ENCODE assay signal across 8 mouse cellular contexts in the genomic region with DNA sequence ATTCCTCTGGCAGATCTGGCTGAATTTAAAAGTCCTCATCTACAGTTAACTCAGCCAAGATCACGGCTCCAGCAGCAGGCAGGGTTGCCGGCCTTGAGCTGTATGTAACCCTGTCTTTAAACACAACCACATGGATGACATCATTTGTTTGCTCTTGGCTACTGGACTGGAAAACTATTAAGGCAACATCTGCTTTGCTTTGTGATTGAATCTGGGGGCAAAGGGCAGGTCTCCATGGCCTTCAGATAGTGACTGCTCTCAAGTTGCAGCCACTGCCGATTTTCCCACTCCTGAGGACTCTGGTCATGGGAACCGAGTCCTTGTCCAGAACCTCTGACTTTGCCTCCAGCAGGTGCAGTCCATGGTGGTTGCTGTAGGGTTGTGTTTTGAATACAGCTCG. TPM values are rescaled to one million over a fixed set of nuclear protein-coding genes. Genes with fewer than 3 reads are reported as not detected.
DNase-seq lines count a peak whose midpoint lies in the region; ATAC-seq and TF ChIP-seq lines count a peak whose summit lies in the region.

No protein-coding gene starts in this region.

- H3K27ac ChIP-seq in liver, embryonic 12.5 days: peak overlapping the region; percentile 2; the same call in 1 of the 2 replicates
- H3K27ac ChIP-seq in forebrain, embryonic 10.5 days: no peak overlapping the region
- H3K27ac ChIP-seq in forebrain, embryonic 13.5 days: no peak overlapping the region
- H3K27ac ChIP-seq in hindbrain, postnatal 0 days: no peak overlapping the region

- peak; percentile 42 for DNase-seq in adrenal gland, postnatal 10 days
- peak; percentile 27 to 33 for DNase-seq in heart, postnatal 14 days
- no peak for DNase-seq in forebrain, embryonic 10.5 days (ENCODE audit: extremely low spot score, low spot score)
- no peak for DNase-seq in cerebellum, adult 8-10 months
- no peak for DNase-seq in hindbrain, postnatal 0 days (ENCODE audit: low spot score)

- H3K36me3 ChIP-seq in C2C12 (ENCODE audit: control insufficient read depth, insufficient read depth): no peaks in the 10 kb centered on the region
- H3K36me3 ChIP-seq in liver, embryonic 12.5 days: no peaks in the 10 kb centered on the region
- no peaks in the 10 kb centered on the region for H3K36me3 ChIP-seq in forebrain, embryonic 10.5 days (replicated peaks)
- no peaks in the 10 kb centered on the region for H3K36me3 ChIP-seq in forebrain, embryonic 13.5 days (ENCODE audit: poor library complexity, severe bottlenecking)
- no peaks in the 10 kb centered on the region for H3K36me3 ChIP-seq in hindbrain, postnatal 0 days (ENCODE audit: insufficient read depth, low read length)

- intact Hi-C loops in heart, postnatal 14 days (cut with DNase I): no loop called here

- no peaks in the 10 kb centered on the region for H3K4me1 ChIP-seq in liver, embryonic 12.5 days
- H3K4me1 ChIP-seq in forebrain, embryonic 10.5 days: peaks cover 15% of the 10 kb centered on the region
- no peaks in the 10 kb centered on the region for H3K4me1 ChIP-seq in forebrain, embryonic 13.5 days
- no peaks in the 10 kb centered on the region for H3K4me1 ChIP-seq in hindbrain, postnatal 0 days (ENCODE audit: insufficient read depth, low read length)

- H3K9me3 ChIP-seq in liver, embryonic 12.5 days (replicated peaks): no peaks in the 10 kb centered on the region
- H3K9me3 ChIP-seq in forebrain, embryonic 10.5 days: no peaks in the 10 kb centered on the region
- H3K9me3 ChIP-seq in forebrain, embryonic 13.5 days (replicated peaks): no peaks in the 10 kb centered on the region
- H3K9me3 ChIP-seq in hindbrain, postnatal 0 days (ENCODE audit: low read length): no peaks in the 10 kb centered on the region

- 57% methylated on average over 5 of the region's 5 CpGs for WGBS in liver, embryonic 12.5 days (ENCODE audit: insufficient replicate concordance)
- 52% methylated on average over 5 of the region's 5 CpGs for WGBS in forebrain, embryonic 10.5 days
- 65% methylated on average over 5 of the region's 5 CpGs for WGBS in forebrain, embryonic 13.5 days
- 54% methylated on average over 5 of the region's 5 CpGs for WGBS in hindbrain, postnatal 0 days

- no peak for TF ChIP-seq CTCF in C2C12 (IDR thresholded peaks at IDR 0.05; ENCODE audit: control insufficient read depth, insufficient read depth, insufficient read length)
- no peak for TF ChIP-seq CTCF in hindbrain, postnatal 0 days (IDR thresholded peaks at IDR 0.05; ENCODE audit: low read depth)

- no peaks in the 10 kb centered on the region for H3K27me3 ChIP-seq in C2C12 (ENCODE audit: control insufficient read depth, insufficient read depth, insufficient read length)
- no peaks in the 10 kb centered on the region for H3K27me3 ChIP-seq in liver, embryonic 12.5 days (replicated peaks)
- H3K27me3 ChIP-seq in forebrain, embryonic 10.5 days (ENCODE audit: poor library complexity, severe bottlenecking): no peaks in the 10 kb centered on the region
- no peaks in the 10 kb centered on the region for H3K27me3 ChIP-seq in forebrain, embryonic 13.5 days
- H3K27me3 ChIP-seq in hindbrain, postnatal 0 days (ENCODE audit: insufficient read depth, low read length): no peaks in the 10 kb centered on the region

- H3K79me2 ChIP-seq in C2C12 (ENCODE audit: control insufficient read depth, insufficient read depth): no peaks in the 10 kb centered on the region

- no peak overlapping the region for H3K9ac ChIP-seq in liver, embryonic 12.5 days
- no peak overlapping the region for H3K9ac ChIP-seq in forebrain, embryonic 13.5 days
- H3K9ac ChIP-seq in hindbrain, postnatal 0 days (replicated peaks; ENCODE audit: low read length): no peak overlapping the region

- H3ac ChIP-seq in C2C12 (ENCODE audit: control insufficient read depth, insufficient read length, low read depth): no peak overlapping the region

- no peak overlapping the region for H3K4me3 ChIP-seq in C2C12 (ENCODE audit: insufficient read depth, poor library complexity, severe bottlenecking)
- H3K4me3 ChIP-seq in liver, embryonic 12.5 days: no peak overlapping the region
- H3K4me3 ChIP-seq in forebrain, embryonic 10.5 days: no peak overlapping the region
- no peak overlapping the region for H3K4me3 ChIP-seq in forebrain, embryonic 13.5 days
- no peak overlapping the region for H3K4me3 ChIP-seq in hindbrain, postnatal 0 days (ENCODE audit: low read length)

- peak; percentile 65 for ATAC-seq in liver, embryonic 12.5 days
- no peak for ATAC-seq in forebrain, embryonic 13.5 days
- no peak for ATAC-seq in hindbrain, postnatal 0 days

- no peak overlapping the region for H3K4me2 ChIP-seq in liver, embryonic 12.5 days
- H3K4me2 ChIP-seq in forebrain, embryonic 13.5 days: no peak overlapping the region
- no peak overlapping the region for H3K4me2 ChIP-seq in hindbrain, postnatal 0 days (ENCODE audit: low read depth, low read length)

- H3K79me3 ChIP-seq in C2C12 (ENCODE audit: low read depth): no peaks in the 10 kb centered on the region

TF ChIP-seq in C2C12, 6 proteins besides CTCF, POLR2A, EP300 and RAD21:
- TF ChIP-seq CEBPB (IDR thresholded peaks at IDR 0.05; ENCODE audit: low read depth) (no peak), MYOG (IDR thresholded peaks at IDR 0.05; ENCODE audit: control insufficient read depth, extremely low read depth, insufficient read length) (no peak), FOSL1 (IDR thresholded peaks at IDR 0.05; ENCODE audit: insufficient read depth, low read length, poor library complexity, severe bottlenecking) (no peak), MYOD1 (IDR thresholded peaks at IDR 0.05; ENCODE audit: control insufficient read depth, insufficient read length, low read depth) (peak; percentile 19), MAX (IDR thresholded peaks at IDR 0.05) (no peak), USF1 (IDR thresholded peaks at IDR 0.05; ENCODE audit: low read depth) (no peak)

RNA-seq across cellular contexts. Expression of a gene that starts 50.4 kb away (rescaled TPM):
- 6.6 TPM for polyA plus RNA-seq in C2C12 (2012; fragmentation: generic; extraction: Trizol)
- total RNA-seq in adrenal gland, postnatal 10 days (2021): 10 to 100 TPM; 28.8 to 34.0 TPM
- 10 to 100 TPM; 36.2 to 36.5 TPM for total RNA-seq in heart, postnatal 14 days (2021)
- polyA plus RNA-seq in liver, embryonic 12.5 days (2016; fragmentation: Nextera tagmentation; extraction: Ambion mirVana): 5.5 and 5.7 TPM in 2 replicates
- polyA plus RNA-seq in forebrain, embryonic 10.5 days (2016; fragmentation: Nextera tagmentation; extraction: Ambion mirVana): 17.9 and 19.1 TPM in 2 replicates
- polyA plus RNA-seq in forebrain, embryonic 13.5 days (2015; fragmentation: Nextera tagmentation; extraction: Ambion mirVana): 11.6 and 13.7 TPM in 2 replicates
- total RNA-seq in hindbrain, postnatal 0 days (2014; rRNA removed): 19.3 and 20.0 TPM in 2 replicates
- polyA plus RNA-seq in hindbrain, postnatal 0 days (2015; fragmentation: Nextera tagmentation; extraction: Ambion mirVana): 11.5 and 11.6 TPM in 2 replicates

Comparison
In these comparisons a context has a peak if more than half of its experiments do, and no peak if none do; other contexts are left out.
1. DNase-seq: peak in adrenal gland, postnatal 10 days (single experiment) and heart, postnatal 14 days (2 of 2); none in forebrain, embryonic 10.5 days (single experiment), cerebellum, adult 8-10 months (single experiment) and hindbrain, postnatal 0 days (single experiment).